Mouse (Mus musculus) liver, embryonic 16.5 days (tissue): ENCODE data around the gene Pygo2. TPM values are rescaled to one million over a fixed set of nuclear protein-coding genes. Genes with fewer than 3 reads are reported as not detected.

Source experiments
- ATAC-seq: fragments of 200-750 bp; cut with Nextera tagmentation; 2 replicates; pipeline ENCODE4 v1.8.0; 2017; ENCODE audit warnings: low read depth, mild to moderate bottlenecking, moderate number of reproducible peaks, moderate library complexity
- H3K27ac ChIP-seq: fragments of 300-500 bp; sonication (generic); 2 replicates; pipeline ENCODE4 v1.5.1; 2014; ENCODE audit warnings: mild to moderate bottlenecking, low read length
- H3K27me3 ChIP-seq: fragments of 300-500 bp; sonication (generic); 2 replicates; pipeline ENCODE4 v1.6.1; 2014; ENCODE audit warnings: low read depth, low read length, mixed read lengths; ENCODE audit not compliant: control insufficient read depth, insufficient read depth
- H3K36me3 ChIP-seq: fragments of 300-500 bp; sonication (generic); 2 replicates; pipeline ENCODE4 v1.6.1; 2014; ENCODE audit warnings: mild to moderate bottlenecking; ENCODE audit not compliant: control insufficient read depth, insufficient read depth
- H3K4me1 ChIP-seq: fragments of 300-500 bp; sonication (generic); 2 replicates; pipeline ENCODE4 v1.6.1; 2014; ENCODE audit warnings: low read depth, low read length, mixed read lengths; ENCODE audit not compliant: control insufficient read depth
- H3K4me2 ChIP-seq: fragments of 300-500 bp; sonication (generic); 2 replicates; pipeline ENCODE4 v1.6.1; 2014; ENCODE audit warnings: low read depth, low read length, mixed read lengths
- H3K4me3 ChIP-seq: fragments of 300-500 bp; sonication (generic); 2 replicates; pipeline ENCODE4 v1.5.1; 2014; ENCODE audit warnings: low read depth, mild to moderate bottlenecking, low read length
- H3K9ac ChIP-seq: fragments of 300-500 bp; sonication (generic); 2 replicates; pipeline ENCODE4 v1.6.1; 2014; ENCODE audit warnings: low read depth, low read length
- H3K9me3 ChIP-seq: fragments of 300-500 bp; sonication (generic); replicated peaks from 2 replicates; pipeline ENCODE4 v1.6.1; 2016; ENCODE audit warnings: low read length; ENCODE audit not compliant: control insufficient read depth
- WGBS: fragments of 180-500 bp; shearing (Covaris S2); extraction: QIAGEN DNeasy Blood & Tissue Kit; methylation state at CpG from one replicate; pipeline ENCODE4 v1.1.7; 2014; ENCODE audit not compliant: insufficient replicate concordance; 5-methylcytosine and 5-hydroxymethylcytosine counted together
- polyA plus RNA-seq: library from polyadenylated mRNA; unstranded; fragments of >200 nt; fragmentation: Nextera tagmentation; extraction: Ambion mirVana; gene quantifications from 2 replicates; pipeline ENCODE4 v1.2.1, GENCODE M21; 2015

The Pygo2 gene
- polyA plus RNA-seq, 1 experiment from 2014 or later = 8.7 TPM

- Histone ChIP-seq H3K4me1 (peaks cover 25% of the 10 kb centered on the region), H3K36me3 (no peaks in the 10 kb centered on the region), H3K4me3 (peak overlapping the region; percentile 43), H3K27ac (peak overlapping the region; percentile 16; the same call in 1 of the 2 replicates), H3K4me2 (peak overlapping the region; percentile 24), H3K9ac (peak overlapping the region; percentile 10; the same call in 1 of the 2 replicates), H3K27me3 (no peaks in the 10 kb centered on the region), H3K9me3 (no peaks in the 10 kb centered on the region)
- ATAC-seq = no peak
- whole genome bisulfite sequencing = 17% methylated on average over 10 of the region's 11 CpGs
Measured at GRCm38 (mm10) chr3:89385451-89385850, 44.6 kb upstream of the Pygo2 start.

GRCm38 (mm10) chr3:89386438-89387420 is 43.3 kb upstream of the Pygo2 start:
- H3K4me3 ChIP-seq = peak overlapping the region; percentile 43
- peaks cover 9% of the 10 kb centered on the region for H3K27me3 ChIP-seq
- 54% methylated on average over 17 of the region's 17 CpGs for WGBS
- no peak for ATAC-seq
- H3K9me3 ChIP-seq = no peaks in the 10 kb centered on the region
- H3K27ac ChIP-seq = peak overlapping the region; percentile 56
- H3K4me2 ChIP-seq = peak overlapping the region; percentile 16
- peak overlapping the region; percentile 16; the same call in 1 of the 2 replicates for H3K9ac ChIP-seq
- H3K4me1 ChIP-seq = peaks cover 33% of the 10 kb centered on the region
- H3K36me3 ChIP-seq = no peaks in the 10 kb centered on the region

- peak overlapping the region; percentile 56 for H3K27ac ChIP-seq
- H3K27me3 ChIP-seq = peaks cover 18% of the 10 kb centered on the region
- H3K9me3 ChIP-seq = no peaks in the 10 kb centered on the region
- no peaks in the 10 kb centered on the region for H3K36me3 ChIP-seq
- no peak for ATAC-seq
- 53% methylated on average over 11 of the region's 11 CpGs for WGBS
- peak overlapping the region; percentile 43 for H3K4me3 ChIP-seq
- H3K4me2 ChIP-seq = 0 out of 2 replicates have a peak overlapping the region, but pooled peaks have one; percentile 3
- H3K9ac ChIP-seq = peak overlapping the region; percentile 20; the same call in 1 of the 2 replicates
- H3K4me1 ChIP-seq = peaks cover 33% of the 10 kb centered on the region
Measured at GRCm38 (mm10) chr3:89387632-89388031, 42.4 kb upstream of the Pygo2 start.

GRCm38 (mm10) chr3:89388134-89388881 is 41.7 kb upstream of the Pygo2 start:
- Histone ChIP-seq H3K36me3 (no peaks in the 10 kb centered on the region), H3K9ac (no peak overlapping the region), H3K4me3 (peak overlapping the region; percentile 43; the same call in 1 of the 2 replicates), H3K27ac (peak overlapping the region; percentile 56), H3K4me1 (peaks cover 33% of the 10 kb centered on the region), H3K4me2 (peak overlapping the region; percentile 19), H3K9me3 (no peaks in the 10 kb centered on the region), H3K27me3 (peaks cover 22% of the 10 kb centered on the region)
- 37% methylated on average over 11 of the region's 11 CpGs for WGBS
- peak; percentile 3; the same call in 1 of the 2 replicates for ATAC-seq

GRCm38 (mm10) chr3:89388901-89389740 is 40.9 kb upstream of the Pygo2 start:
- no peak for ATAC-seq
- no peaks in the 10 kb centered on the region for H3K36me3 ChIP-seq
- H3K9me3 ChIP-seq = no peaks in the 10 kb centered on the region
- peak overlapping the region; percentile 50 for H3K27ac ChIP-seq
- H3K9ac ChIP-seq = no peak overlapping the region
- H3K27me3 ChIP-seq = peaks cover 22% of the 10 kb centered on the region
- peaks cover 39% of the 10 kb centered on the region for H3K4me1 ChIP-seq
- 31% methylated on average over 5 of the region's 6 CpGs for WGBS
- H3K4me2 ChIP-seq = peak overlapping the region; percentile 99
- H3K4me3 ChIP-seq = no peak overlapping the region

- Histone ChIP-seq H3K4me1 (peaks cover 48% of the 10 kb centered on the region), H3K9me3 (no peaks in the 10 kb centered on the region), H3K27ac (peak overlapping the region; percentile 81), H3K9ac (no peak overlapping the region), H3K4me2 (peak overlapping the region; percentile 99), H3K36me3 (no peaks in the 10 kb centered on the region), H3K27me3 (peaks cover 27% of the 10 kb centered on the region), H3K4me3 (no peak overlapping the region)
- no peak for ATAC-seq
- WGBS = 39% methylated on average over 5 of the region's 5 CpGs
Measured at GRCm38 (mm10) chr3:89390111-89390515, 39.9 kb upstream of the Pygo2 start.

- H3K4me2 ChIP-seq = peak overlapping the region; percentile 99
- peaks cover 31% of the 10 kb centered on the region for H3K27me3 ChIP-seq
- H3K9ac ChIP-seq = peak overlapping the region; percentile 68
- H3K27ac ChIP-seq = peak overlapping the region; percentile 81
- ATAC-seq = no peak
- no peaks in the 10 kb centered on the region for H3K9me3 ChIP-seq
- H3K4me1 ChIP-seq = peaks cover 57% of the 10 kb centered on the region
- H3K36me3 ChIP-seq = no peaks in the 10 kb centered on the region
- peak overlapping the region; percentile 71 for H3K4me3 ChIP-seq
- WGBS = 18% methylated on average over 19 of the region's 19 CpGs
Measured at GRCm38 (mm10) chr3:89390699-89391662, 39.0 kb upstream of the Pygo2 start.
